Mouse (Mus musculus): ENCODE results near the gene Cnot8.

DNA sequence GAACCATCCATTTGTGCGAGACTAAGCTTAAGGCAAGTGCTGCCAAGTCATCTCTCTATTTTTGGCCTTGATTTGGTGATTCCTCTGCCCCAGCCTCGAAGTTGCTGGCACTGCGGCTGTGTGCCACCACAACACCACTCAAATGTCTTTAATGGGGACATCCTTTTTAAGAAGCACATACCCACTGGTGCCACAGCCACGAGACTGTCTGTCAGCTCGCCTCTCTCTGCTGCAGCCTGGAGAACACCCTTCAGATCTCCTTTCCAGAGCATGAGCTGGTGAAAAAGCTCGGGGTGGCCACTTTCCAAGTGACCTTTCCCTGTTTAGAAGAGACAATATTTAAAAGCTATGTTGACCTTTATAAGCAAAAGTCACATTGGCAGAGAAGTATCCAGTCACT lies 32.7 kb downstream of the Cnot8 start:
- TF ChIP-seq POLR2A (IDR thresholded peaks at IDR 0.05; ENCODE audit: borderline replicate concordance, control insufficient read depth, low read depth, low read length) (no peak), CTCF (IDR thresholded peaks at IDR 0.05; ENCODE audit: control insufficient read depth, insufficient read depth, low read length) (no peak)
